ENCODE assay signal across 13 mouse cellular contexts in genomic region chr5:36007649-36008048, GRCm38 (mm10).
DNase-seq lines count a peak whose midpoint lies in the region; ATAC-seq lines count a peak whose summit lies in the region.
"Had no signal": no experiment of that assay in that cellular context is flagged by ENCODE, and none has a peak within 500 bp of the region (broad histone marks: within the 10 kb centered on the region; RNA-seq: fewer than 3 reads in every experiment).

No protein-coding gene starts in this region.

- H3K4me3 ChIP-seq in hindbrain, embryonic 13.5 days, result no peak overlapping the region
- no peak overlapping the region for H3K4me3 ChIP-seq in hindbrain, embryonic 10.5 days
- H3K4me3 ChIP-seq in midbrain, embryonic 15.5 days, result no peak overlapping the region
- no peak overlapping the region for H3K4me3 ChIP-seq in kidney, embryonic 14.5 days (ENCODE audit: low read length)
- H3K4me3 ChIP-seq: heart, embryonic 13.5 days; limb, embryonic 15.5 days had no signal

- no peaks in the 10 kb centered on the region for H3K9me3 ChIP-seq in hindbrain, embryonic 13.5 days
- no peaks in the 10 kb centered on the region for H3K9me3 ChIP-seq in hindbrain, embryonic 10.5 days
- H3K9me3 ChIP-seq in midbrain, embryonic 15.5 days, result no peaks in the 10 kb centered on the region
- no peaks in the 10 kb centered on the region for H3K9me3 ChIP-seq in kidney, embryonic 14.5 days (ENCODE audit: control insufficient read depth, low read length)
- H3K9me3 ChIP-seq: heart, embryonic 13.5 days; limb, embryonic 15.5 days had no signal

- ATAC-seq in hindbrain, embryonic 13.5 days (ENCODE audit: low FRiP score), result peak; percentile 59
- peak; percentile 45; the same call in 1 of the 2 replicates for ATAC-seq in midbrain, embryonic 15.5 days (replicated peaks)
- no peak for ATAC-seq in kidney, embryonic 14.5 days (ENCODE audit: low FRiP score, low TSS enrichment)

- no peak overlapping the region for H3K9ac ChIP-seq in hindbrain, embryonic 13.5 days
- H3K9ac ChIP-seq in midbrain, embryonic 15.5 days, result no peak overlapping the region
- no peak overlapping the region for H3K9ac ChIP-seq in kidney, embryonic 14.5 days (ENCODE audit: low read depth, low read length)
- H3K9ac ChIP-seq: heart, embryonic 13.5 days; limb, embryonic 15.5 days had no signal

- H3K27ac ChIP-seq in hindbrain, embryonic 13.5 days, result no peak overlapping the region; the same call in 1 of the 2 replicates
- H3K27ac ChIP-seq in hindbrain, embryonic 10.5 days, result no peak overlapping the region
- H3K27ac ChIP-seq in midbrain, embryonic 15.5 days, result no peak overlapping the region
- H3K27ac ChIP-seq in kidney, embryonic 14.5 days (ENCODE audit: low read depth, low read length), result no peak overlapping the region
- H3K27ac ChIP-seq: heart, embryonic 13.5 days; limb, embryonic 15.5 days had no signal

- WGBS in hindbrain, embryonic 13.5 days, result 59% methylated on average over 10 of the region's 10 CpGs
- WGBS in hindbrain, embryonic 10.5 days, result 86% methylated on average over 10 of the region's 10 CpGs
- 65% methylated on average over 10 of the region's 10 CpGs for WGBS in midbrain, embryonic 15.5 days
- WGBS in kidney, embryonic 14.5 days, result 84% methylated on average over 10 of the region's 10 CpGs

- peaks cover 12% of the 10 kb centered on the region for H3K36me3 ChIP-seq in hindbrain, embryonic 13.5 days
- H3K36me3 ChIP-seq in hindbrain, embryonic 10.5 days, result peaks cover 7% of the 10 kb centered on the region
- H3K36me3 ChIP-seq in midbrain, embryonic 15.5 days (replicated peaks), result no peaks in the 10 kb centered on the region
- H3K36me3 ChIP-seq in kidney, embryonic 14.5 days (ENCODE audit: control insufficient read depth, insufficient read depth, low read length), result peaks cover 8% of the 10 kb centered on the region; the same call in 1 of the 2 replicates

- no peak overlapping the region for H3K4me2 ChIP-seq in hindbrain, embryonic 13.5 days
- H3K4me2 ChIP-seq in midbrain, embryonic 15.5 days, result no peak overlapping the region
- no peak overlapping the region for H3K4me2 ChIP-seq in kidney, embryonic 14.5 days (replicated peaks; ENCODE audit: low read depth, low read length)
- H3K4me2 ChIP-seq: heart, embryonic 13.5 days; limb, embryonic 15.5 days had no signal

- no peaks in the 10 kb centered on the region for H3K27me3 ChIP-seq in hindbrain, embryonic 13.5 days
- no peaks in the 10 kb centered on the region for H3K27me3 ChIP-seq in hindbrain, embryonic 10.5 days (ENCODE audit: insufficient read depth, poor library complexity, severe bottlenecking)
- H3K27me3 ChIP-seq in midbrain, embryonic 15.5 days (replicated peaks), result no peaks in the 10 kb centered on the region
- no peaks in the 10 kb centered on the region for H3K27me3 ChIP-seq in kidney, embryonic 14.5 days (ENCODE audit: control insufficient read depth, insufficient read depth, low read length)
- H3K27me3 ChIP-seq: heart, embryonic 13.5 days; limb, embryonic 15.5 days had no signal

- peaks cover 28% of the 10 kb centered on the region for H3K4me1 ChIP-seq in hindbrain, embryonic 13.5 days (replicated peaks)
- H3K4me1 ChIP-seq in hindbrain, embryonic 10.5 days (replicated peaks), result no peaks in the 10 kb centered on the region
- H3K4me1 ChIP-seq in midbrain, embryonic 15.5 days, result no peaks in the 10 kb centered on the region
- no peaks in the 10 kb centered on the region for H3K4me1 ChIP-seq in kidney, embryonic 14.5 days (ENCODE audit: control insufficient read depth, insufficient read depth, low read length)
- H3K4me1 ChIP-seq: limb, embryonic 15.5 days had no signal

- DNase-seq in hindbrain, embryonic 10.5 days (ENCODE audit: low spot score), result no peak
- DNase-seq in cerebellum, adult 18-20 months, result peak; percentile 35 to 41
- peak; percentile 9 to 17 for DNase-seq in heart, adult 9 months (ENCODE audit: low spot score in 2 of 2)
- no peak for DNase-seq in urinary bladder, postnatal 36 days (ENCODE audit: low spot score in 2 of 2)
- no peak for DNase-seq in adrenal gland, postnatal 4 days (ENCODE audit: low spot score in 2 of 2)
- DNase-seq: kidney, postnatal 10 days; lung, postnatal 36 days; thymus, postnatal 25 days had no signal

Comparison
In these comparisons a context has a peak if more than half of its experiments do, and no peak if none do; other contexts are left out.
1. DNase-seq: peak in cerebellum, adult 18-20 months (2 of 2) and heart, adult 9 months (2 of 2); none in hindbrain, embryonic 10.5 days (single experiment), urinary bladder, postnatal 36 days (0 of 2) and adrenal gland, postnatal 4 days (0 of 2).